In the genomic region with DNA sequence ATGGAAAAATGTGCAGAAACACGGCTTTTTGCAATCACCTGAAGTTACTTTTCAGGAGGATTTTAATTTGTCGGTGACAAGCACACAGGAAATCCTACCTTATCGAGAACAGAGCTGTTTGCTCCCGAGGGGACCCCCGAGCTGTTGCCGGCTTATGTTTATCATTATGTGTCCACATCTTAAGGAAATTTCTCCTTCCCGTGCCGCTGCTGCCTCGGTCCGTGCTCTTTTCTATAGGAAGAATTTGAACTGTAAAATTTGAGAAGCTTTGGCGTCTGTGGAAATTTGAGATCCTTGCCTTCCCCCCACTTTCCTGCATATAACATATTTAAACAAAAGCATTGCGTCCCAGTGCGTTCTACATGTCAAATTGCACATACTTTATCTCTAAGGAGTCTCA, we compare ENCODE assay signal across 10 mouse cellular contexts.
A peak's percentile ranks its signal among the peaks of the same experiment; 100 is the strongest.
DNase-seq lines count a peak whose midpoint lies in the region; ATAC-seq and TF ChIP-seq lines count a peak whose summit lies in the region.
"Had no signal": no experiment of that assay in that cellular context is flagged by ENCODE, and none has a peak within 500 bp of the region (broad histone marks: within the 10 kb centered on the region; RNA-seq: fewer than 3 reads in every experiment).

No protein-coding gene starts in this region.

- H3K4me2 ChIP-seq in heart, embryonic 15.5 days: peak overlapping the region; percentile 36; the same call in 1 of the 2 replicates
- H3K4me2 ChIP-seq in midbrain, postnatal 0 days (ENCODE audit: low read depth, low read length, poor library complexity, severe bottlenecking): peak overlapping the region; percentile 12; the same call in 1 of the 2 replicates
- H3K4me2 ChIP-seq in midbrain, embryonic 16.5 days (ENCODE audit: low read length): no peak overlapping the region; the same call in 1 of the 2 replicates
- H3K4me2 ChIP-seq in limb, embryonic 11.5 days (ENCODE audit: low read depth, severe bottlenecking): peak overlapping the region; percentile 37

- no peaks in the 10 kb centered on the region for H3K9me3 ChIP-seq in heart, embryonic 15.5 days (replicated peaks)
- no peaks in the 10 kb centered on the region for H3K9me3 ChIP-seq in midbrain, postnatal 0 days (ENCODE audit: low read length)
- no peaks in the 10 kb centered on the region for H3K9me3 ChIP-seq in midbrain, embryonic 16.5 days (replicated peaks; ENCODE audit: control insufficient read depth, low read length, poor library complexity, severe bottlenecking)
- H3K9me3 ChIP-seq in limb, embryonic 11.5 days (ENCODE audit: control insufficient read depth, low read length): no peaks in the 10 kb centered on the region

- no peak for TF ChIP-seq CTCF in midbrain, postnatal 0 days (IDR thresholded peaks at IDR 0.05)

- intact Hi-C loops in heart, postnatal 25 days (cut with DNase I): no loop called here

- H3K27ac ChIP-seq in heart, embryonic 15.5 days: no peak overlapping the region
- no peak overlapping the region for H3K27ac ChIP-seq in midbrain, postnatal 0 days (ENCODE audit: low read depth, low read length)
- H3K27ac ChIP-seq in midbrain, embryonic 16.5 days (ENCODE audit: low read length): no peak overlapping the region
- no peak overlapping the region for H3K27ac ChIP-seq in limb, embryonic 11.5 days (replicated peaks; ENCODE audit: low read depth, low read length)
- H3K27ac ChIP-seq: layer of hippocampus, adult 2 months; macrophage had no signal

- WGBS in heart, embryonic 15.5 days: 63% methylated on average over 13 of the region's 13 CpGs
- WGBS in midbrain, postnatal 0 days: 73% methylated on average over 13 of the region's 13 CpGs
- WGBS in midbrain, embryonic 16.5 days: 70% methylated on average over 13 of the region's 13 CpGs
- WGBS in limb, embryonic 11.5 days: 39% methylated on average over 13 of the region's 13 CpGs

- peak overlapping the region; percentile 14; the same call in 1 of the 2 replicates for H3K4me3 ChIP-seq in heart, embryonic 15.5 days
- no peak overlapping the region for H3K4me3 ChIP-seq in midbrain, postnatal 0 days (ENCODE audit: low read depth, low read length)
- H3K4me3 ChIP-seq in midbrain, embryonic 16.5 days (ENCODE audit: low read depth, low read length): no peak overlapping the region
- peak overlapping the region; percentile 22 for H3K4me3 ChIP-seq in limb, embryonic 11.5 days (ENCODE audit: low read depth, low read length)
- H3K4me3 ChIP-seq: layer of hippocampus, adult 2 months had no signal

- H3K9ac ChIP-seq in heart, embryonic 15.5 days: no peak overlapping the region
- H3K9ac ChIP-seq in midbrain, postnatal 0 days (replicated peaks; ENCODE audit: low read length, poor library complexity, severe bottlenecking): no peak overlapping the region
- no peak overlapping the region for H3K9ac ChIP-seq in midbrain, embryonic 16.5 days (ENCODE audit: low read depth, low read length)
- H3K9ac ChIP-seq in limb, embryonic 11.5 days (ENCODE audit: low read length): no peak overlapping the region

- no peak for DNase-seq in heart, postnatal 25 days (ENCODE audit: low spot score)
- DNase-seq in midbrain, postnatal 0 days (ENCODE audit: low spot score): no peak
- peak; percentile 41 for DNase-seq in limb, embryonic 11.5 days (ENCODE audit: low spot score)
- no peak for DNase-seq in testis, postnatal 14 days (ENCODE audit: low spot score)
- no peak for DNase-seq in B cell, adult 2 months
- DNase-seq in cerebellum, postnatal 4 days (ENCODE audit: low spot score in 2 of 2): no peak

- no peak for ATAC-seq in heart, embryonic 15.5 days (replicated peaks; ENCODE audit: insufficient number of reproducible peaks, insufficient read depth, low FRiP score, low read depth)
- no peak for ATAC-seq in midbrain, postnatal 0 days (ENCODE audit: low FRiP score)
- no peak for ATAC-seq in midbrain, embryonic 16.5 days
- no peak for ATAC-seq in limb, embryonic 11.5 days (ENCODE audit: insufficient number of reproducible peaks, low FRiP score, low TSS enrichment, low read depth)

- H3K27me3 ChIP-seq in heart, embryonic 15.5 days: no peaks in the 10 kb centered on the region
- H3K27me3 ChIP-seq in midbrain, postnatal 0 days (ENCODE audit: insufficient read depth, low read length): no peaks in the 10 kb centered on the region
- H3K27me3 ChIP-seq in midbrain, embryonic 16.5 days (ENCODE audit: control insufficient read depth, insufficient read depth, low read depth, low read length): no peaks in the 10 kb centered on the region
- no peaks in the 10 kb centered on the region for H3K27me3 ChIP-seq in limb, embryonic 11.5 days (ENCODE audit: control insufficient read depth, insufficient read depth, low read length)

- H3K4me1 ChIP-seq in heart, embryonic 15.5 days (replicated peaks): peaks cover 18% of the 10 kb centered on the region
- H3K4me1 ChIP-seq in midbrain, postnatal 0 days (ENCODE audit: insufficient read depth, low read length): peaks cover 1% of the 10 kb centered on the region; the same call in 1 of the 2 replicates
- peaks cover 23% of the 10 kb centered on the region for H3K4me1 ChIP-seq in midbrain, embryonic 16.5 days (ENCODE audit: control insufficient read depth, insufficient read depth, low read length)
- H3K4me1 ChIP-seq in limb, embryonic 11.5 days (ENCODE audit: control insufficient read depth, insufficient read depth, low read length): peaks cover 18% of the 10 kb centered on the region; the same call in 1 of the 2 replicates

- H3K36me3 ChIP-seq in heart, embryonic 15.5 days: no peaks in the 10 kb centered on the region
- H3K36me3 ChIP-seq in midbrain, postnatal 0 days (ENCODE audit: insufficient read depth, low read length): no peaks in the 10 kb centered on the region
- no peaks in the 10 kb centered on the region for H3K36me3 ChIP-seq in midbrain, embryonic 16.5 days (ENCODE audit: control insufficient read depth, insufficient read depth, low read length)
- no peaks in the 10 kb centered on the region for H3K36me3 ChIP-seq in limb, embryonic 11.5 days (ENCODE audit: control insufficient read depth, insufficient read depth, low read length)

Comparison
In these comparisons a context has a peak if more than half of its experiments do, and no peak if none do; other contexts are left out.
1. H3K4me3 ChIP-seq: peak in heart, embryonic 15.5 days (single experiment) and limb, embryonic 11.5 days (single experiment); none in midbrain, postnatal 0 days (single experiment) and midbrain, embryonic 16.5 days (single experiment).